Mouse (Mus musculus) liver, adult 2 months (tissue): ENCODE results near the gene Prdm4.

ENCODE experiments used
- CTCF ChIP-seq: fragments of 200-500 bp; IDR thresholded peaks from 2 replicates; pipeline ENCODE4 v1.5.1; 2011; ENCODE audit warnings: low read depth, low read length, control low read depth
- POLR2A ChIP-seq: fragments of 200-500 bp; IDR thresholded peaks from 2 replicates; pipeline ENCODE4 v1.6.1; 2011; ENCODE audit warnings: low read length, control low read depth; ENCODE audit not compliant: insufficient read depth; ENCODE audit errors: extremely low read depth

DNA sequence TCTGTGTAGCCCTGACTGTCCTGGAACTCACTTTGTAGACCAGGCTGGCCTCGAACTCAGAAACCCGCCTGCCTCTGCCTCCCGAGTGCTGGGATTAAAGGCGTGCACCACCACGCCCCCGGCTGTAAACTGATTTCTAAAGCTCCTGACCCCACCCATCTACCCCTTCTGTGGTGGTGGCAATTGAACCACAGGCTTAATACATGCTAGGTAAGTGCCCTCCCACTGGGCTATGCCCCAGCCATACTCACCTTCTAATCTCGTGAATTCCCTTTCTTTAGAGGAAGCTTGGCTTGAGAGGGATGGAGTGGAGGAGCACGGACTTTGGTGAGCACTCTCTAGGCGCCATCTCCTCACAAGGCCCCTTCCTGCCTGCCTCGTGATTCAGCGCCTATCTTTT is 13.0 kb upstream of the Prdm4 start:
- TF ChIP-seq CTCF (no peak), POLR2A (no peak)
